Mouse (Mus musculus): ENCODE data around the gene Polr3b.

Polr3b gene

DNA sequence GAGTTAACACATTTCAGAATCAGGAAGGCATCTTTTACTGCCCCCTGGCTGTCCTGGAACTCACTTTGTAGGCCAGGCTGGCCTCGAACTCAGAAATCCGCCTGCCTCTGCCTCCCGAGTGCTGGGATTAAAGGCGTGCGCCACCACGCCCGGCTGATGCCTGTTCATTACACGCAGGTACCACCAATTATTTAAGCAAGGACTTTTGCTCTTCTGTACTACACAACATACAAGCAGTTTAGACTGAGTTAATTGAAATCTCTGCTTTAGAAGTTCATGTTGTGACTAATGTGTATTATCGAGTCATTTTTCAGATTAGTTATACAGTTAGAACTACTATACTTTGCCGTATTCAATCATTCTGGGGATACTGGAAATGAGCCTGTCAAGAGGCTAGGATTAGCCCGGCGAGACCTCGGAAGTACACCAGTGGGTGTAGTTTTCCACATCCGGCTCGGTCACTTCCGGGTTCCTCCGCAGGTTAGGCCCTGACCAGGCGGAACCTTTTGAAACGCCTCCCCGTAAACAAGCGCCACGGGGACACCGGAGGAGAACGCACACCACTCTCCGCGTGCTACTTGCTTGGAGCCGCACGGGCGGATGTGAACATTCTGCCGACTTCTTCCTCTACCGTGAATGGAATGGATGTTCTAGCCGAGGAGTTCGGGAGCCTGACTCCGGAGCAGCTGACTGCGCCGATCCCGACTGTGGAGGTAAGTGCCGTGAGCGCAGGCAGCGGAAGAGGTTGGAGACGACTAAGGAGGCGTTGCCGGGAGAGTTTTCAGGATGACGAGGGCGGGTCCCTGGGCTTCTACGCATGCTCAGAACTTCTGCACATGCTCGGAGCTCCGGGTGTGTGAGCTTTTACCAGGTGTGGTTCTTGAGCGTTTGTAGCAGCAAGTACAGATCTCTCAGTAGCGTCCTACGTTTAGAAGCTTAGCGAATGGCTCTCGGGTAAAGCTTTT, at the start of gene Polr3b:
Polr3b (plus strand) TSS at position 467 of the 965 bp plus-strand sequence.
- DNase-seq (ENCODE audit: low spot score in 2 of 2): peak; percentile 92

DNA sequence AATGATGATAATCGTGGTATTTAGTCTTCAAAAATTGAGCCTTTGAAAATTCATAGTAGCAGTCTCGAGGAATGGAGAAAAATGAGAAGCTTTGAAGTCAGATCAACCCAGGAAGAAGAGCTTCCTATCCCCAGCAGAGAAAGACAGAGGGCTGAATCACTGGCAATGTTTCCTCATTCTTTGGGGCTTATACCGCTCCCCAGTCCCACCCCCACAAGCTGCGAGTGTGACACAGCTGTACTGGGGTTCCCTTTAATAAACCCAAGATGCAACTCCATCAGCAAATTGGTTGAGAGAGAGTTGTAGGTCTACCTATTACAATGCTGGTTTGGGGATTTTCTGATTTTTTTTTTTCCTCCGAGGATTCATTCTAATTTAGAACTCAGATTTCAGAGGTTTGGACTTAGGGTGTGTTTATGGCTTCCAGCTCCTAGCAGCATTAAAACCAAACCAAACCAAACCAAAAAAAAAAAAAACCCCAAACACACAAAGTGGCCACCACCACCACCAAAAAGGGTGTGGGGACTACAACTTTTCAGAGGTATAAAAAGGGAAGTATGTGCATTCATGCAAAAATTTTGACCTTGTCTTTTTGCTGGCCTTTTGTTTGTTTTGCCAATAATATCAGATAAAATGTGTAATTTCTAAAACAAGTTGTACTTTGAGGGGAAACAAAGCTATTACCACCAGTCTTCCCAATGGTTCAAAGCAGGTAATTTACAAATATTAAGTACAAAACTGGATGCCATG, 48.2 kb upstream of the Polr3b start:
- peak in 1 of 2 experiments; percentile 44 for DNase-seq (ENCODE audit: low spot score in 2 of 2)

DNA sequence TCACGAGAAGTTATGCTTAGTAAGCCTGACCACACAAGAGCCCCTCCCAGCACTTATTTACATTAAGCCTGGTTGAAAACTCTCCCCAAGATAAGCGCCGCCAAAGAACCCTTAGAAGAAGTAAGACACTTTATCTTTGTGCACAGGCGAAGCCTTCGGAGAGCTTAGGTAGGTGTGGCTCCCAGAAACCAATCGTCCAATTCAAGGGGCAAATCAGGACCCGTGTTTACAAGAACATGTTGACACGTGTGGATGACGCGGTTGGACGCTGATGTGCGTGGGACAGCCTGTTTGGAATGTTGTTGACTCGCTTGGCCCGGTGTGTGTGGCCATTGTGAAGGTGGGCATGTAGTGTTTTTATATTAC, 46.1 kb upstream of the Polr3b start:
- no peak for DNase-seq (ENCODE audit: low spot score in 2 of 2)

DNA sequence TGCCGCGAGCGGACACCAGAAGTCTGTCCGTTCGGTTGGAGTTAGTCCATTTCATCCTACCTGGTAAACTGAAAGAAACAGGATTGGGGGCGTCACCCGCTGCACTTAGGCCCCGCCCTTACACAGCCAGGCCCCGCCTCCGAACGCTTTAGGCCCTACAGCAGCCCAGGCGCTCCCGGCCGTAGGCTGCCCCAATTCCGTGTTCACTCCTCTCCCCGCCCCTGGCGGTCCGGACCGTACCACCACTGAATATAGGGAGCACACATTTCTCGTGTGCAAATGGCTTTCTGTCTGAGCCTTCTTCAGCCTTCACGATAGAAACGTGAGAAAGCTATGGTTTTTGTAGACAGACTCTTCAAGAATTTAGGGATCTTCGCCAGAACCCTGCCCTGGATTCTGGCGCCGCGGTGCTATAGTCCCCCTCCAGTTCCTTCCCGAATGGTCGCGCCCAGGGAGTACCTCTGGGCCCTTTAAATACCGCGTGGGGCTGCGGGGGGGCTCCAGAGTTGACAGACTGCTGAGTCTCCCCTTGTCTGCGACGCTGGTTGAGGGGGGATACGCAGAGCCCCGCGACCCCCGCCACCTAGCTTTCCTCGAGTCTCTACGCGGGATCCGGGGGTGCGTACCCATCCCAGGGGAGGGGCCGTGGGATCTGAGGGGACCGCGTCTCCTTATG, 45.6 kb upstream of the Polr3b start, which contains the start of gene Tcp11l2:
Tcp11l2 (plus strand) TSS at position 232 of the 676 bp plus-strand sequence.
- peak; percentile 93 to 95 for DNase-seq (ENCODE audit: low spot score in 2 of 2)

DNA sequence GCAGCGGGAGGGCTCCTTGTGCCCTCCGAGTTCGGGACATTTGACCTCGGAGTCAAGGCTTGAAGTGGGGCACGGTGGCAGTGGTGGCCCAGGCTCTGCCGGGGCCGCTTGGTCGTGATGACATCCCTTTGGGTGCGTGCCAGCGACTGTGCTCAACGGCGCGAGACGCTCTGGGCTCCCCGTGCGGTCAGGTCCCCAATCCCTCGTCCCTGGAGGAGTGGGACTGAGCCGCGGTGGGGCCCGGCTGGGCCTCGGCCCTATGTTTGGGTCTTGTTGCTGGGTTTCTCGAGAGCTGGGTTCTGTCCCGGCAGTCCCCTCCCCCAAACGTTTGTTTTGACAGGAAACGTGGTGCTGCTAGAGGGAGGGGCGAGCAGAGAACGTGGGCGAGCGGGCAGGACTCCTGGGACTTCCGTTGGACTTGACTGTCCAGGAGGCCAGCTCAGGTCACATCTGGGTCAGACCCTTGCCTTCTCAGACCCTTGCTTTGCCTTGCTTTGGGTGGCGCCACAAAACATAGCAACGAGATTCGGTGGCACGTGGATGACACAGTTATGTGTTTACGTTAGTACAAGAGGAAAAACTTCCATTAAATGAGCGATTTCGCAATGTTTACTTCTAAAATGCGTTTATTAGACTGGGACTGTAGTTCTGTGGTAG, 44.9 kb upstream of the Polr3b start:
- DNase-seq (ENCODE audit: low spot score in 2 of 2): peak; percentile 88 to 89

DNA sequence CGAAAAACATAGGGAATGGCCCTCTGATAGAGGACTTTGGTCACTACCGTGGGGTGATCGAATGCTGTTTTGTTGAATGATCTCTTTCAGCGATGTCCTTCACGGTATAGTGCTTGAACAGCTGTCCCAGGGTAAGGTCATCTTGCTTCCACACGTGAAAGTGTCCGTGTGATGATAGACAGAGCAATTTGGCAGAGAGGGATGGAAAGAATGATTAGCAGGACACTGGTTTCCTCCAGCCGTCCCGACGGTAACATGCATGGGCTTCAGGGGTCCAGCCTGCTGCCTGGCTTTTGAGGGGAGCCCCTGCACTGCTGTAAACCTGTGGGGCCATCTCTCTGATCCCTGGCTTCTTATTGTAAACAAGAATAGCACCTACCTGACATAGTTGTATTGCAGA, 43.4 kb upstream of the Polr3b start:
- DNase-seq (ENCODE audit: low spot score in 2 of 2): no peak

DNA sequence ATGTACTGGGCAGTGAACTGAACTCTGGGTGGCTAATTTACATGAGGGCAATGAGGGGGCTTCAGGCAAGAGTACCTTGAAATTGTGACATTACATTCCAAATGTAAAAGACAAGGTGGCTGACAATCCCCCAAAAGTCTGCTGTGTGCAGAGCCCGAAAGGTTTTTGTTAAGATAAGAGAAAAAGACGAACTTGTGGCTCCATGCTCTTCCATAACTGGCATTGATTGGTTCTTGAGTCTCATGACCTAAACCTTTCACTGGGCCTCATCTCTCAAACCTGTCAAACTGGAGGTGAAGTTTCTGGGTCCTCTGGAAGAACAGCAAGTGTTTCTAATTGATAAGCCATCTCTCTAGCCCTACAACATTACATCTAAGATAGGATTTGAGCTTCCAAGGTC, 42.6 kb upstream of the Polr3b start:
- DNase-seq (ENCODE audit: low spot score in 2 of 2): no peak

DNA sequence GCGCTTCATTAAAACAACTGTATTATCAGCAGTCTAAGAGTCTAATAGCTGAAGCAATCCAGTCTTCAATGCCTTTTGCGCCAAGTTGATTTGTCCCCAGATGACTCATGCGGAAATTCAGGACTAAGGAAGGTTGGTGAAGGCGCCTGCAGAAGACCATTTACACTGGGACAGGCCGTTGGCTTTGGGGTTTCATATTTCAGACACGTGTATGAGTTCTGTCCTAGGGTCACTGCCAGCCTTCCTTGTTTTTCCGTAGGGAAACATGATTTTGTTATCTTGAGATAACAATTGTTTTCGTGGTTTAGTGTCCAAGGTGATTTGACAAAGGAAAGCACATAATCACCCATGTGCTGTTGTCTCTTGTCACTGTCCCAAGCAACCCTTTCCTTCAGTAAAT, 40.9 kb upstream of the Polr3b start:
- no peak for DNase-seq (ENCODE audit: low spot score in 2 of 2)

DNA sequence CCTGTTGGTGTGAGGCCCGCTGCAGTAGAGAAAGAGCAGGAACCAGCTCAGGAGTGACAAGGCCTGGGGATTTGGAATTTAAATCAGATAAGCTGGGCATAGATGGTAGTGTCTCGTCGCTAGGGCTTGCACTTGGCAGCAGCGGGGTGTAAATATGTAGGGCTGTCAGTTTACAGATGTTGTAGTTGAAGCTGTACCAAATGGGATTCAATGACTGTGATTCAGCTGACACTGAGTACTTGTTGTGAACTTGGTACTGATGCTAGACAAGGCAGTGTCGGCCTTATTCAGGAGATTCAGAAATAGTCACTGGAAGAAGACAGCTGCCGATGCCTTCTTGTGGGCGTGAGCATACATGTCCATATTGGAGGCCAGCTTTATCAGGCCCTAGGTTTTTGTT, 39.9 kb upstream of the Polr3b start:
- DNase-seq (ENCODE audit: low spot score in 2 of 2): no peak

DNA sequence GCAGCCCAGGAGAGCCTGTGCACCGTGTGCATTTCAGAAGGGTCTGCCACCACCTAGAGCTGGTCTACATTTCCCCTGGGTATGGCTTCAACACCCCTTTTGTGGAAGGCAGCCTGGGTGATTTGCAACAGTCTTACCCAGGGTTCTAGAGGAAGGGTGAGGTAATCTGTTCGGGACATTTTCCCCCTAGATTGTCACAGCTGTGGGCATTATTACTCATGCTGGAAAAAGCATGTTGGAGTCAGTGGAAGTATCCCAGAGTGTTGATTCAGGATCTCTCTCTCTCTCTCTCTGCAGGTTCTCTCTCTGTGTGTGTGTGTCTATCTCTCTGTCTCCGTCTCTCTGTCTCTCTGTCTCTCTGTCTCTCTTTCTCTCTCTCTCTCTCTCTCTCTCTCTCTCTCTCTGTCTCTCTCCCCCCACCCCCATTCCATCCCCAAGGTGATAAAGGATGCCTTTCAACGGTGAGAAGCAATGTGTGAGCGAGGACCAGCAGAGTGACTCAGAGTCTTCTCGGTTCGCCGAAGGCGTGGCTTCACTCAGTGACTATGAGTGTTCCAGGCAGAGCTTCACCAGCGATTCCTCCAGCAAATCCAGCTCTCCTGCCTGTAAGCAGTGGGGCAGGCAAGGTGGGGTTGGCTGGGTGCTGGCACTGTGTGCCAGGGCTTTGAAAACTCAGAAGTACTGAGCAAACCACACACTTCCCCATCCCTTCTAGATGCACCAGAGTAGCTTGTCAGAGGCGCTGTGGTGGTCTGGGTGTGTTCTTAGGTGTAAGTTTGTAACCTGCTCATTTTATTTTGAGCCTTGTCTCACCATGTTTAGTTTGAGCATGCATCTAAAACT, 37.4 kb upstream of the Polr3b start:
- DNase-seq (ENCODE audit: low spot score in 2 of 2): peak; percentile 16 to 21

DNA sequence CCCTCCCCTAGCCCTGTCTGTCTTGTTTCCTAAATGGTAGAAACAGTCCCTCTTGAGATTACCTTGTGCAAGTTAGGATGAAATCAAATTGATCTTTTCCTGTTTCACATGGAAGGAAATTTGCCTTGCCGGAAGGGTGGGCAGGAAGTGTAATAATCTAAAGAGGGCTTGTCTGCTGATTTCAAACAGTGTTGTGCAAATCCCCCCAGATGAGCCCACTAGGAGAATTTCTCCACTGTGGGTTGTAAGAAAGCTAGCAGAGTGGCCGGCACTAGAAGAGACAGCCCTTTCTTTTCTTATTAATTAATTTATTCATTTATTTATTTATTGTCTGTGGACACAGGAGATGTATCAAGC, 36.8 kb upstream of the Polr3b start:
- DNase-seq (ENCODE audit: low spot score in 2 of 2): no peak

DNA sequence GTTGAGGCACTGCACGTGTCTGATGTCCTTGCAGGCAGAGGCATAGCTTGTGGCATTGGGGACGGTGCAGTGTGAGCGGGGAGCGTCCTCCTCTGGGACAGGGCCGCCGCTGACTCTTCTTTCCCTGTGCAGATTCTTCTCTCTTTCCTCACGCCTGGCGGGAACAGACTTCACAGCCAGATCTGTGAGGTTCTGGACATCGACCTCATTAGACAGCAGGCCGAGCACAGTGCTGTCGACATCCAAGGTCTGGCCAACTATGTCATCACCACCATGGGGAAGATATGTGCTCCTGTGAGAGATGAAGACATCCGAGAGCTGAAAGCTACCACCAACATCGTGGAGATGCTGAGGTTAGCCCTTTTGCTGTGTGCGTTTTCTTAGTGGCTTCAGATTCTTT, 31.1 kb upstream of the Polr3b start:
- no peak for DNase-seq (ENCODE audit: low spot score in 2 of 2)

DNA sequence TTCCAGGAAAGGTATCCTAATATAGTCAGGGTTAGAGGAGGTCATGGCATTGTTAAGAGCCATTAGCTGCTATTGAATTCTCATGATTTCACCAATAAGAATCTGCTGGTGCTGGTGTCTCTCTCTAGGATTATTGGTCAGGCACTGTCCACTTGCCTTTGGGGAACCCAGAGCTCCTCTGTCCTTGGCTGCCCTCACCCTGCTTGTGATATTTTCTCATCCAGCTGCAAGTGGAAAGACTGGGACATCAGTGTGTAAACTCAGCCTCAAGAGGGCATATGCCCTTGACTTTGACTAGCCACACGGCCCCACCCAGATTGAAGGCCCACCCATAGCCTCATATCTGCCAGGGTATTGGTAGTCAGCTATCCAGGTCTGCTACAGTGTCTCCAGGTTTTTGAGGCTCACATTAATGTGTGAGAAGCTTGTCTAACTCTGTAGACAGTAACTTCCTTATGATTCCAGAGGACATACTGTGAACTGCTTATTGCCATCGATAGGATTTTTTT, 30.4 kb upstream of the Polr3b start:
- no peak for DNase-seq (ENCODE audit: low spot score in 2 of 2)

DNA sequence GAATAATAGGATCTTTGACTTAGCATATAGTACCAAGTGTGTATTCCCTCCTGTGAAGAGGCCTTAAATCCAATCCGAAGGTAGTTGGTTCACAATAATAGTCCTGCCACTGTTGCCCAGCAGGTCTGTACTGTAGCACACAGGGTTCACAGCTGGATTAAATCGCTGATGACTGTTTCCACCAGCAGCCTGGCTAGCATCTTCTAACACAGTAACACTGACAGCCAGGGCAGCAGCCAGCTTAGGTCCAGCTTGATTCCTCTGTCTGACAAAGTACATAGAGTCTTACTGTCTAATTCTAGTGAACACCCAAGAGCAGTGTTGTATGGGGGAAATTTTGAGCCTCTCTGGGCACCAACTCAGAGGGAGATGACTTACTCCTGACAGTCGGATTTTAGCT, 29.3 kb upstream of the Polr3b start:
- no peak for DNase-seq (ENCODE audit: low spot score in 2 of 2)

DNA sequence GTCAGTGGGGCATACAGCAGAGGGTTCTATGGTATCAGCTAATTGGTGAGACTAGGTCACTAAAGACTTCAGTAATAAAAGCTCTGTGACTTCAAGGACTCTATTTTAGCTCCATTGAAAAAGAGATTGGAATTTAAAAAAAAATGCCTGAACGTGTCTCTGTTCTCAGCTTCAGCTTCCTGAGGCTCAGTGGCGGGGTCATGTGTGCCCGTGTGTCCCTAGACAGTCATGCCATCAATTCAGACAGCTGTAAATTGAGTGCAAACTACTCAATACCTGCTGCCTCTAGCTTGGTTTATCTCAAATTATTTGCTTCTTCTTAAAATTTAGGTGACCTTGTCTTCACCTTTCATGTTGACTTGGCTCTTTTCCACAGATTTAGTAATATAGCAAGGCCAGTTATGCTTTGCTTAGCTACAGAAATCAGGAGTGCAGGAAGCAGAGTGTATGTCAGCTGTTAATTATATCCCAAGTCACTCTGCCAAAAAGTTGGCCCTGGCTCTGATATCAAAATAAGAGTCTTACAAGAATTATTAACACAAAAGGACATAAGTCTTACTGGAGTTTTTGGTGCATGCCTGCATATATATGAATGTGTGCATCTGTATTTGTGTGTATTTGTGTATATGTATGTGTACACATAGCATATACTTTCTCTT, 24.8 kb upstream of the Polr3b start:
- no peak for DNase-seq (ENCODE audit: low spot score in 2 of 2)

DNA sequence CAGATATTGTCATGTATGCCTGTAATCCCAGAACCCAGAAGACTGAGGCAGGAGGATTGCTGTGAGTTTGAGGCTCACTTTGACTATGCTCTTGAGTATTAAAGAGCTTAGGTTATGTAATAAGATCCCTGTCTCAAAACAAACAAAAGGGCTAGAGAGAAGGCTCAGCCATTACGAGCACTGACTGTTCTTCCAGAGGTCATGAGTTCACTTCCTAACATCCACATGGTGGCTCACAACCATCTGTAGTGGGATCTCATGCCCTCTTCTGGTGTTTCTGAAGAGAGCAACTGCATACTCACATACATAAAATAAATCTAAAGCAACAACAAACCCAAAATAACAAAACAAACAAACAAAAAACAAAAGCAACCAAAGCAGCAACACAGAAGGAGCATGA, 23.9 kb upstream of the Polr3b start:
- no peak for DNase-seq (ENCODE audit: low spot score in 2 of 2)

DNA sequence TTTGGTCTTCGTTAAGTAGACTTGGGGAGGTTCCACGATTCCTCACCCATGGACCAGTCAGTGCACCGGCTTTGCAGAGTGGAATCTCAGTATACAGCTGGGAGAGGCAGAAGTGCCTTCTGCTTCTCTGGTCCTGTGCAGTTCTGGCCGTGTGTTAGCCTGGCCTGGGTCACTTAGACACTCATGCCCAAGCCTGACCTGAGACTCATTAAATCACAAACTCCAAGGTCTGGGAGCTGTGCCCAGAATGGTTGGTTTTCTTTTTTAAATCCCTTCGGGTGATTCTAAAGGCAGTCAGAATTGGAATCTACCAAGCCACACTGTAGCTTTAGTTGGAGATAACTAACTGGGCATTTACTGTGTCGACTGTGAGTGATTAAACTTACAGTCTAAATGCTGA, 22.0 kb upstream of the Polr3b start:
- no peak for DNase-seq (ENCODE audit: low spot score in 2 of 2)

DNA sequence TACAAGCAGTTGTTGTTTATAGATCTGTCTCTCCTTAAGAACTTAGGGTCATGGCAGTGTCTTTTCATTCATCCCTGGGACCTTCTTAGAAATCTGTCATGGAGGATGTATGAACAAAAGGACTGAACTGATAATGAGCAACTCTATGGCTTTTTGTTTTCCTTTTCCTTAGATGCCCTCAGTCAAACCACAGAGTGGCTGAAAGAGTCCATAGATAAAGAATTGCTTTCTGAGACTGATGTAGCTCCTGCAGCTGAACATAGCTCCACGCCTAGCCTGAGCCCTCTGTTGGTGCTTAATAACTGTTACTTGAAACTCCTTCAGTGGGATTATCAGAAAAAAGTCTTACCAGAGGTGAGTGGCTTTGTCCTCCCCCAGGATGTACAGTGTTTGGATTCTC, 17.8 kb upstream of the Polr3b start:
- no peak for DNase-seq (ENCODE audit: low spot score in 2 of 2)

DNA sequence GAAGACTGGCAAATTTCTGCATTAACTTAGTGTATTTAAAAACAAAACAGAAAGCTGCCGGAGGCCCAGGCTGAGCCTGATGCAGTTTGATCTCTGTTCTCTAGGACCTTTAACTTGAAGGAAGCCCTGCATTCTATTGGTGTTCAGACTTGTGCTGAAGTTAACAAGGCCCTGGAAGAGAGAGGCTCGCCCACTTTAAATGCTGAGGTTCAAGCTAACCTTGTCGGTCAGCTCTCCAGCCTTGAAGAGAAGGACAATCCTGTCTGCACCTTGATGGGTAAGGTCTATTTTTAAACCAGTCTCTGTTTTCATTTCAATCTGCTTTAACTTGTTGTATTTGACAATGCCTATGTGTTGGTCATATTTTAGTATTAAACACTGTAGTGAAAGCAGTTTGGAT, 13.7 kb upstream of the Polr3b start:
- DNase-seq (ENCODE audit: low spot score in 2 of 2): no peak

DNA sequence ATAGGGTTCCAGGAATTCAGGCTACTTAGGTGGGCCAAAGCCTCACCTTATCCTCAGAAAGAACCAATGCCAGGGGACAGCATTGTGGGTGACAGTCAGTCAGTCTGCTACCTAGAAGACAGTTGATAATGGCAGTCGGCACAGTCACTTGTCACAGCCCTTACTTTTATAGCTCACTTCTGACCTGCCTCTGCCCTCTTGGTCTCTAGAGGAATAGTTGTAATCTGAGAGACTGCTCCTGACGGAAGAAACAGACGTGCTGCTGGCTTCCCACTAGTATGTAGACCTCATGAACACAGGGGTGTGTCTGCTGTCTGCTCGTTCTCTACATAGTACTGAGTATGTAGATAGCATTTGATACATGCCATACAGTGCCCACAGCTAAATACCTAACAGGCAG, 11.8 kb upstream of the Polr3b start:
- no peak for DNase-seq (ENCODE audit: low spot score in 2 of 2)
